Mouse (Mus musculus): Measurements from ENCODE around the gene Zfp771. TPM values are rescaled to one million over a fixed set of nuclear protein-coding genes. Genes with fewer than 3 reads are reported as not detected.

Zfp771 gene
- polyA plus RNA-seq, 1 experiment from 2014 or later, result 70.4 TPM

GRCm38 (mm10) chr7:127214981-127215871 lies 28.8 kb upstream of the Zfp771 start:
- H3K27ac ChIP-seq (ENCODE audit: low read length), result no peak overlapping the region
- WGBS, result 22% methylated on average over 33 of the region's 33 CpGs
- H3K9ac ChIP-seq (ENCODE audit: low read depth, low read length), result peak overlapping the region; percentile 42; the same call in 1 of the 2 replicates
- H3K4me3 ChIP-seq (ENCODE audit: low read depth, low read length), result peak overlapping the region; percentile 19; the same call in 1 of the 2 replicates
- peak overlapping the region; percentile 43 for H3K4me2 ChIP-seq (ENCODE audit: low read length)
- no peaks in the 10 kb centered on the region for H3K9me3 ChIP-seq (replicated peaks; ENCODE audit: control insufficient read depth, low read length, poor library complexity, severe bottlenecking)
- no peaks in the 10 kb centered on the region for H3K4me1 ChIP-seq (ENCODE audit: control insufficient read depth, insufficient read depth, low read length)
- H3K36me3 ChIP-seq (ENCODE audit: control insufficient read depth, insufficient read depth, low read length), result no peaks in the 10 kb centered on the region
- no peaks in the 10 kb centered on the region for H3K27me3 ChIP-seq (ENCODE audit: control insufficient read depth, insufficient read depth, low read depth, low read length)
- ATAC-seq, result no peak

- Histone ChIP-seq H3K4me3 (ENCODE audit: low read depth, low read length) (no peak overlapping the region), H3K27me3 (ENCODE audit: control insufficient read depth, insufficient read depth, low read depth, low read length) (no peaks in the 10 kb centered on the region), H3K9ac (ENCODE audit: low read depth, low read length) (no peak overlapping the region), H3K9me3 (replicated peaks; ENCODE audit: control insufficient read depth, low read length, poor library complexity, severe bottlenecking) (no peaks in the 10 kb centered on the region), H3K36me3 (ENCODE audit: control insufficient read depth, insufficient read depth, low read length) (no peaks in the 10 kb centered on the region), H3K4me2 (ENCODE audit: low read length) (no peak overlapping the region), H3K27ac (ENCODE audit: low read length) (no peak overlapping the region), H3K4me1 (ENCODE audit: control insufficient read depth, insufficient read depth, low read length) (no peaks in the 10 kb centered on the region)
- 90% methylated on average over 5 of the region's 5 CpGs for WGBS
- no peak for ATAC-seq
Observed at GRCm38 (mm10) chr7:127216307-127216706, 27.8 kb upstream of the Zfp771 start.

GRCm38 (mm10) chr7:127217475-127217874 lies 26.6 kb upstream of the Zfp771 start:
- Histone ChIP-seq H3K4me3 (ENCODE audit: low read depth, low read length) (no peak overlapping the region), H3K27ac (ENCODE audit: low read length) (no peak overlapping the region), H3K9me3 (replicated peaks; ENCODE audit: control insufficient read depth, low read length, poor library complexity, severe bottlenecking) (no peaks in the 10 kb centered on the region), H3K9ac (ENCODE audit: low read depth, low read length) (no peak overlapping the region), H3K4me2 (ENCODE audit: low read length) (no peak overlapping the region), H3K36me3 (ENCODE audit: control insufficient read depth, insufficient read depth, low read length) (no peaks in the 10 kb centered on the region), H3K27me3 (ENCODE audit: control insufficient read depth, insufficient read depth, low read depth, low read length) (no peaks in the 10 kb centered on the region), H3K4me1 (ENCODE audit: control insufficient read depth, insufficient read depth, low read length) (no peaks in the 10 kb centered on the region)
- ATAC-seq, result no peak
- WGBS, result 92% methylated on average over 6 of the region's 6 CpGs

- 80% methylated on average over 10 of the region's 10 CpGs for WGBS
- no peaks in the 10 kb centered on the region for H3K4me1 ChIP-seq (ENCODE audit: control insufficient read depth, insufficient read depth, low read length)
- H3K27ac ChIP-seq (ENCODE audit: low read length), result no peak overlapping the region
- H3K27me3 ChIP-seq (ENCODE audit: control insufficient read depth, insufficient read depth, low read depth, low read length), result no peaks in the 10 kb centered on the region
- no peaks in the 10 kb centered on the region for H3K9me3 ChIP-seq (replicated peaks; ENCODE audit: control insufficient read depth, low read length, poor library complexity, severe bottlenecking)
- no peak overlapping the region for H3K4me2 ChIP-seq (ENCODE audit: low read length)
- H3K36me3 ChIP-seq (ENCODE audit: control insufficient read depth, insufficient read depth, low read length), result no peaks in the 10 kb centered on the region
- no peak for ATAC-seq
- no peak overlapping the region for H3K4me3 ChIP-seq (ENCODE audit: low read depth, low read length)
- no peak overlapping the region for H3K9ac ChIP-seq (ENCODE audit: low read depth, low read length)
Observed at GRCm38 (mm10) chr7:127217901-127218642, 26.0 kb upstream of the Zfp771 start.

GRCm38 (mm10) chr7:127218670-127219069 lies 25.4 kb upstream of the Zfp771 start:
- 97% methylated on average over 4 of the region's 4 CpGs for WGBS
- H3K4me2 ChIP-seq (ENCODE audit: low read length), result no peak overlapping the region

GRCm38 (mm10) chr7:127220440-127220839 lies 23.6 kb upstream of the Zfp771 start:
- Histone ChIP-seq H3K27me3 (ENCODE audit: control insufficient read depth, insufficient read depth, low read depth, low read length) (no peaks in the 10 kb centered on the region), H3K9ac (ENCODE audit: low read depth, low read length) (no peak overlapping the region), H3K9me3 (replicated peaks; ENCODE audit: control insufficient read depth, low read length, poor library complexity, severe bottlenecking) (no peaks in the 10 kb centered on the region), H3K4me3 (ENCODE audit: low read depth, low read length) (no peak overlapping the region), H3K4me2 (ENCODE audit: low read length) (no peak overlapping the region), H3K4me1 (ENCODE audit: control insufficient read depth, insufficient read depth, low read length) (no peaks in the 10 kb centered on the region), H3K27ac (ENCODE audit: low read length) (no peak overlapping the region), H3K36me3 (ENCODE audit: control insufficient read depth, insufficient read depth, low read length) (no peaks in the 10 kb centered on the region)
- WGBS, result 86% methylated on average over 6 of the region's 6 CpGs
- no peak for ATAC-seq

More at GRCm38 (mm10) chr7:127218670-127219069, 25.4 kb upstream of the Zfp771 start:
- H3K4me1 ChIP-seq (ENCODE audit: control insufficient read depth, insufficient read depth, low read length), result no peaks in the 10 kb centered on the region
- no peak overlapping the region for H3K4me3 ChIP-seq (ENCODE audit: low read depth, low read length)
- no peaks in the 10 kb centered on the region for H3K36me3 ChIP-seq (ENCODE audit: control insufficient read depth, insufficient read depth, low read length)
- H3K9ac ChIP-seq (ENCODE audit: low read depth, low read length), result no peak overlapping the region
- no peak overlapping the region for H3K27ac ChIP-seq (ENCODE audit: low read length)
- no peak for ATAC-seq
- no peaks in the 10 kb centered on the region for H3K27me3 ChIP-seq (ENCODE audit: control insufficient read depth, insufficient read depth, low read depth, low read length)
- no peaks in the 10 kb centered on the region for H3K9me3 ChIP-seq (replicated peaks; ENCODE audit: control insufficient read depth, low read length, poor library complexity, severe bottlenecking)

- 97% methylated on average over 3 of the region's 3 CpGs for WGBS
Observed at GRCm38 (mm10) chr7:127223106-127223505, 21.0 kb upstream of the Zfp771 start.

GRCm38 (mm10) chr7:127223515-127224478 lies 20.3 kb upstream of the Zfp771 start:
- H3K27me3 ChIP-seq (ENCODE audit: control insufficient read depth, insufficient read depth, low read depth, low read length), result no peaks in the 10 kb centered on the region
- no peak overlapping the region for H3K4me2 ChIP-seq (ENCODE audit: low read length)
- no peaks in the 10 kb centered on the region for H3K36me3 ChIP-seq (ENCODE audit: control insufficient read depth, insufficient read depth, low read length)
- no peak overlapping the region for H3K4me3 ChIP-seq (ENCODE audit: low read depth, low read length)
- 90% methylated on average over 6 of the region's 6 CpGs for WGBS
- H3K27ac ChIP-seq (ENCODE audit: low read length), result no peak overlapping the region
- no peak overlapping the region for H3K9ac ChIP-seq (ENCODE audit: low read depth, low read length)
- no peaks in the 10 kb centered on the region for H3K4me1 ChIP-seq (ENCODE audit: control insufficient read depth, insufficient read depth, low read length)
- ATAC-seq, result no peak
- no peaks in the 10 kb centered on the region for H3K9me3 ChIP-seq (replicated peaks; ENCODE audit: control insufficient read depth, low read length, poor library complexity, severe bottlenecking)

More at GRCm38 (mm10) chr7:127223106-127223505, 21.0 kb upstream of the Zfp771 start:
- Histone ChIP-seq H3K27ac (ENCODE audit: low read length) (no peak overlapping the region), H3K27me3 (ENCODE audit: control insufficient read depth, insufficient read depth, low read depth, low read length) (no peaks in the 10 kb centered on the region), H3K36me3 (ENCODE audit: control insufficient read depth, insufficient read depth, low read length) (no peaks in the 10 kb centered on the region), H3K4me2 (ENCODE audit: low read length) (no peak overlapping the region), H3K9ac (ENCODE audit: low read depth, low read length) (no peak overlapping the region), H3K4me3 (ENCODE audit: low read depth, low read length) (no peak overlapping the region), H3K9me3 (replicated peaks; ENCODE audit: control insufficient read depth, low read length, poor library complexity, severe bottlenecking) (no peaks in the 10 kb centered on the region), H3K4me1 (ENCODE audit: control insufficient read depth, insufficient read depth, low read length) (no peaks in the 10 kb centered on the region)
- ATAC-seq, result no peak

Data from midbrain, embryonic 16.5 days (tissue).